Mouse (Mus musculus): Measurements from ENCODE around the gene Csk. TPM values are rescaled to one million over a fixed set of nuclear protein-coding genes. Genes with fewer than 3 reads are reported as not detected.
A peak's percentile ranks its signal among the peaks of the same experiment; 100 is the strongest.

The Csk gene
- total and polyA plus RNA-seq, 2 experiments from 2014 or later = 10.8 to 54.2 TPM

DNA sequence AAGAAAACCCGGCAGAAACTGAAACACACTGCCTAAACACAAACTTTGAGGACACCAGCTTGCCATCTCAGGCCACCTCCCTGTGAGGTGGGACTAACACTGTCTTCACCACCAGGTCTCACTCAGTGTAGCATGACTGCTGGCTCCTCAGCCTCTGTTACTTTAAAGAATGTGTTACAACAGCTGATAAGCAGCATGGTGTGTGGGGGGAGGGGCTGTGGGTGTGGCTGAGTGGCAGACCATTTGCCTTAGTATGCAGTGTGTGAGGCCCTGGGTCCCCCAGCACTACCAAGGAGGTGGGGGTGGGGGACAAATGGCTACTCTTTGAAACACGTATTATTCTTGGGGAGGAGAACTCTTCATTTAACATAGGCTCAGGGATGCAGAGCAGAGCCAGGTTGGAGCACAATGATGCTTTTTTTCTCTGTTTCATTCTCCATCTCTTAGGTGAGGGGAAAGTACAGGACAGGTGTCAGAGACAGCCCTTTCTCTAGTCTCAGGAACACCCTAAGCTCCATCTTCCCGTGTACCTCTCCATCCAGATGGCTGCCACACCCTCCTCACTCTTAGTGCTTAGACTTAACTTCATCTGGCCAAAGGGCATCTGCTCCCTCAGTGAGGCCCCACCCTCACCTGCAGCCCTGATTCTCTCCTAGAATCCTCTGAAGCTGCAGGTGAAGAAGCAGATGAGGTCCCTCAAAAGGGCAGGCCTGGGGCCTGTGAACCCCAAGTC is 52.6 kb downstream of the Csk start:
- H3K4me1 ChIP-seq (ENCODE audit: control insufficient read depth, insufficient read depth) = peaks cover 20% of the 10 kb centered on the region
- peak; percentile 60 for ATAC-seq (ENCODE audit: insufficient read depth, low read depth)

DNA sequence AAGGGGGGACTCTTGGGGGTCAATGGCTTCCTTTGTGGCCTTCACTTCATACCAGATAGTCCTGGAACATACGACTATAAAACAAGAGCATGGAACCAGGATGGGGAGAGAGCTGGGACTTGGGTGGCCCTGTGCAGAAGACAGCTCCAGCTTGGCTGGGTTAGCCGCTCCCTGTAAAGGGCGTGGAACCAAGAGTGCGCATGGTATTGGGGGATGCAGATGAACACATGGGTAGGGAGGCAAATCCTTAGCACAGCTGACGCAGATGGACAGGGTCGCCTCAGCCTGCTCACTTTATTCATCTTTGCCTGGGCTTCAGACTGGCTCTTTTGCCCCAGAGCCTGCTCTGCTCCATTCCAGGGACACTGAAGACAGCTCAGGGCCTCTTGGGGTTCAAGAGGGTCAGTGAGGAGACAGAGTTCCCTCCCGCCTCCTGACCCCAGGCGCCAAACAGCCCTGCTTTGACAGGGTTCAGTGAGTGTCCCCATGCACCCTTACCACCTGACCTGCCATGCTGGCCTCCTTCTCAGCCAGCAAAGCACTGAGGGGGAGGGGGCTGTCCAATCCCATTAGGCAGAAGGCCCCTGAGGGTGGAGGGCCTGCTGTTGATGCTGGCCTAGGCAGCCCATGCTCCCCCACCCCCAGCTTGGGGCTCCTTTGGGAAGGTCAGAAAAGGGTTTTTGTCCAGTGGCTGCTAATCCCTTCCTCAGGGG is 54.4 kb downstream of the Csk start:
- WGBS = 64% methylated on average over 8 of the region's 8 CpGs
- no peak overlapping the region for H3K4me2 ChIP-seq (ENCODE audit: low read depth, low read length)
- H3K27ac ChIP-seq (ENCODE audit: low read depth) = no peak overlapping the region
- peaks cover 20% of the 10 kb centered on the region for H3K4me1 ChIP-seq (ENCODE audit: control insufficient read depth, insufficient read depth)
- no peaks in the 10 kb centered on the region for H3K9me3 ChIP-seq (replicated peaks; ENCODE audit: control insufficient read depth, low read length)
- H3K27me3 ChIP-seq (ENCODE audit: control insufficient read depth, insufficient read depth, low read length) = no peaks in the 10 kb centered on the region
- TF ChIP-seq CTCF (IDR thresholded peaks at IDR 0.05; ENCODE audit: low read depth) = no peak
- TF ChIP-seq EP300 (IDR thresholded peaks at IDR 0.05; ENCODE audit: low read depth) = no peak
- H3K9ac ChIP-seq (replicated peaks; ENCODE audit: low read depth, low read length) = no peak overlapping the region
- DNase-seq (ENCODE audit: low spot score) (no peak), ATAC-seq (ENCODE audit: insufficient read depth, low read depth) (no peak)
- no peak overlapping the region for H3K4me3 ChIP-seq (ENCODE audit: low read depth, low read length)
- peaks cover 20% of the 10 kb centered on the region for H3K36me3 ChIP-seq (replicated peaks; ENCODE audit: control insufficient read depth, insufficient read depth, low read length)

More for the DNA sequence above, 52.6 kb downstream of the Csk start:
- Histone ChIP-seq H3K36me3 (replicated peaks; ENCODE audit: control insufficient read depth, insufficient read depth, low read length) (peaks cover 4% of the 10 kb centered on the region; the same call in 1 of the 2 replicates), H3K4me3 (ENCODE audit: low read depth, low read length) (no peak overlapping the region), H3K4me2 (ENCODE audit: low read depth, low read length) (no peak overlapping the region), H3K27ac (ENCODE audit: low read depth) (no peak overlapping the region), H3K9me3 (replicated peaks; ENCODE audit: control insufficient read depth, low read length) (no peaks in the 10 kb centered on the region), H3K9ac (replicated peaks; ENCODE audit: low read depth, low read length) (no peak overlapping the region), H3K27me3 (ENCODE audit: control insufficient read depth, insufficient read depth, low read length) (peaks cover 13% of the 10 kb centered on the region)
- no peak for TF ChIP-seq CTCF (IDR thresholded peaks at IDR 0.05; ENCODE audit: low read depth)
- no peak for TF ChIP-seq EP300 (IDR thresholded peaks at IDR 0.05; ENCODE audit: low read depth)
- peak; percentile 51 for DNase-seq (ENCODE audit: low spot score)
- 4% methylated on average over 3 of the region's 3 CpGs for WGBS

DNA sequence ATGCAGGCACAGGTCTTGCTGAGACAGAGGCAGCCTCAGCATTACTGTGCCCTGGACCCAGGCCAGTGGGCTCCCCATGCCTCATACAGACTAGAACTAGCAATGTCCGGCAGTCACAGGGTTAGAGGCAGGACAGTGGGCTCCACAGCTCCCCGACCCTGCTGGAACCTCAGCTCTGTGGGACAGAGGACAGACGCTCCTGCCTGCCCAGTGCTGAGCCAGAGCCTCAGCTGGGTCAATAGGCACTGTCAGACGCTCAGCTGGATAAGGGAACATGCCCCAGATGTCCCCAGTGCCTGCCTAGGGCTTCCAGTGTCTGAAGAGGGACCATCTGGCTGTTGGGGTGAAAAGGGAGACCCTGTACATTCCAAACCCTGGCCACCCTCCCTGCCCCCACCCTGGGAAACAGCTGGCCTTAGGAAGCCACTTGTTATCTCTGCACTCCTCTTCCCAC is 55.5 kb downstream of the Csk start:
- no peak overlapping the region for H3K4me2 ChIP-seq (ENCODE audit: low read depth, low read length)
- H3K27me3 ChIP-seq (ENCODE audit: control insufficient read depth, insufficient read depth, low read length) = no peaks in the 10 kb centered on the region
- no peak for DNase-seq (ENCODE audit: low spot score)
- WGBS = 8% methylated on average over 4 of the region's 4 CpGs
- peaks cover 29% of the 10 kb centered on the region for H3K36me3 ChIP-seq (replicated peaks; ENCODE audit: control insufficient read depth, insufficient read depth, low read length)
- H3K9me3 ChIP-seq (replicated peaks; ENCODE audit: control insufficient read depth, low read length) = no peaks in the 10 kb centered on the region
- H3K27ac ChIP-seq (ENCODE audit: low read depth) = no peak overlapping the region; the same call in 1 of the 2 replicates
- H3K4me3 ChIP-seq (ENCODE audit: low read depth, low read length) = no peak overlapping the region
- H3K4me1 ChIP-seq (ENCODE audit: control insufficient read depth, insufficient read depth) = peaks cover 20% of the 10 kb centered on the region
- no peak for ATAC-seq (ENCODE audit: insufficient read depth, low read depth)
- TF ChIP-seq CTCF (IDR thresholded peaks at IDR 0.05; ENCODE audit: low read depth) (no peak), EP300 (IDR thresholded peaks at IDR 0.05; ENCODE audit: low read depth) (no peak)
- no peak overlapping the region for H3K9ac ChIP-seq (replicated peaks; ENCODE audit: low read depth, low read length)

DNA sequence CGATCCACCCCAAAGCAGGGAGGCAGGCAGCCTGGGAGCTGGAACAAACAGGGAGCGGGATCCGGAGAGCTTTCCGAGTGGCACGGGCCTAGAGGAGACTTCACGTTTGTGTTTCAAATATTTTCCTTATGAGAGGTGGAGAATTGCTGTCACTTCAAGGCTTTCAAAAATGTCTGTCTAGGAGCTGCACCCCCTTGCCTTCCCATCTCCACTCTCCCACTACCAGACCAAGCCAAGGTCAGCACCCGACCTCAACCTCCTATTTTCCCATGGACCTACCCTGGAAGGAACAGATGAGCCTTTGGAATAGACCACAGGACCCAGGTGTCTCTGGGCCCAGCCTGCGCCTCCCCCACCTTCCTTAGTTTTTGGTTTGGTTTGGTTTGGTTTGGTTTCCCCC is 56.2 kb downstream of the Csk start:
- peaks cover 36% of the 10 kb centered on the region for H3K36me3 ChIP-seq (replicated peaks; ENCODE audit: control insufficient read depth, insufficient read depth, low read length)
- no peaks in the 10 kb centered on the region for H3K27me3 ChIP-seq (ENCODE audit: control insufficient read depth, insufficient read depth, low read length)
- H3K27ac ChIP-seq (ENCODE audit: low read depth) = no peak overlapping the region
- no peaks in the 10 kb centered on the region for H3K9me3 ChIP-seq (replicated peaks; ENCODE audit: control insufficient read depth, low read length)
- ATAC-seq (ENCODE audit: insufficient read depth, low read depth) (no peak), DNase-seq (ENCODE audit: low spot score) (no peak)
- TF ChIP-seq CTCF (IDR thresholded peaks at IDR 0.05; ENCODE audit: low read depth) (no peak), EP300 (IDR thresholded peaks at IDR 0.05; ENCODE audit: low read depth) (no peak)
- WGBS = 77% methylated on average over 8 of the region's 8 CpGs
- H3K9ac ChIP-seq (replicated peaks; ENCODE audit: low read depth, low read length) = no peak overlapping the region
- no peak overlapping the region for H3K4me2 ChIP-seq (ENCODE audit: low read depth, low read length)
- H3K4me3 ChIP-seq (ENCODE audit: low read depth, low read length) = no peak overlapping the region
- H3K4me1 ChIP-seq (ENCODE audit: control insufficient read depth, insufficient read depth) = peaks cover 20% of the 10 kb centered on the region

DNA sequence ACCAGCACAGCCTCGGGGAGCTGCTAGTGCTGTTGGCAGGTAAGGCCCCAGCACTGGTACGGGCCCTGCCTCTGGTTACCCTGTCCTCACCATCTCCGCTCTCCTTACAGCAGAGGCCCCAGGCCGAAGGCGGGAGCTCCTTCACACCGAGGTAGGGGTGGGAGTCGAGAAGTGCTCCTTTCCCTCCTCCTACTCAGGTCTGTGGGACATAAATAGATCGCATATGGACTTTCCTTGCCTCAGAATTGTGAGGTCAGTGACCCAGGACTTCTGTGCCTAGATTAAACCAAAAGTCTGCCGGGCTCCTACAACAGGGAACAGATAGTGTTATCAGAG is 59.3 kb downstream of the Csk start:
- H3K9me3 ChIP-seq (replicated peaks; ENCODE audit: control insufficient read depth, low read length) = no peaks in the 10 kb centered on the region
- TF ChIP-seq EP300 (IDR thresholded peaks at IDR 0.05; ENCODE audit: low read depth) = no peak
- no peak for DNase-seq (ENCODE audit: low spot score)
- no peaks in the 10 kb centered on the region for H3K27me3 ChIP-seq (ENCODE audit: control insufficient read depth, insufficient read depth, low read length)
- 47% methylated on average over 9 of the region's 9 CpGs for WGBS
- H3K4me2 ChIP-seq (ENCODE audit: low read depth, low read length) = no peak overlapping the region
- no peak overlapping the region for H3K9ac ChIP-seq (replicated peaks; ENCODE audit: low read depth, low read length)
- H3K4me3 ChIP-seq (ENCODE audit: low read depth, low read length) = no peak overlapping the region
- H3K36me3 ChIP-seq (replicated peaks; ENCODE audit: control insufficient read depth, insufficient read depth, low read length) = peaks cover 44% of the 10 kb centered on the region
- ATAC-seq (ENCODE audit: insufficient read depth, low read depth) = no peak
- H3K4me1 ChIP-seq (ENCODE audit: control insufficient read depth, insufficient read depth) = peaks cover 16% of the 10 kb centered on the region
- no peak overlapping the region for H3K27ac ChIP-seq (ENCODE audit: low read depth)
